Mouse (Mus musculus) CH12.LX (cell line): ENCODE results near the gene Exoc3l4. TPM values are rescaled to one million over a fixed set of nuclear protein-coding genes. Genes with fewer than 3 reads are reported as not detected.

ENCODE experiments used
- DNase-seq: peaks from one replicate; pipeline ENCODE4 v3.0.0-alpha.2; 2013; ENCODE audit errors: extremely low read depth
- H3K27ac ChIP-seq: 2 replicates; pipeline ENCODE4 v1.5.1; 2012; ENCODE audit warnings: low read depth, mild to moderate bottlenecking, control low read depth, moderate library complexity; ENCODE audit not compliant: insufficient read depth
- H3K27me3 ChIP-seq: replicated peaks from 2 replicates; pipeline ENCODE3; 2012; ENCODE audit warnings: inconsistent platforms
- H3K36me3 ChIP-seq, 2 experiments: replicated peaks in 1 of 2; 2 replicates each; pipeline versions ENCODE3 to v1.6.1; 2012; ENCODE audit warnings: inconsistent platforms in 1 of 2, low read length in 1 of 2, mild to moderate bottlenecking in 1 of 2, mixed read lengths in 1 of 2, moderate library complexity in 1 of 2; ENCODE audit not compliant: control insufficient read depth in 1 of 2, insufficient read depth in 1 of 2
- H3K4me1 ChIP-seq, 2 experiments: 2 replicates each; pipeline ENCODE4 v1.6.1; 2012; ENCODE audit warnings: inconsistent platforms in 1 of 2, moderate library complexity in 1 of 2; ENCODE audit not compliant: insufficient read depth in 2 of 2, control insufficient read depth in 1 of 2
- H3K4me2 ChIP-seq: 2 replicates; pipeline ENCODE4 v1.6.1; 2012; ENCODE audit warnings: low read depth, mild to moderate bottlenecking, control low read depth; ENCODE audit not compliant: poor library complexity, insufficient read depth, severe bottlenecking
- H3K4me3 ChIP-seq, 3 experiments: fragments of 150-350 bp in 1 of 3; sonication (generic) in 1 of 3; replicated peaks in 1 of 3; 2 replicates each; pipeline versions ENCODE3 to v1.5.1; 2011 to 2012; ENCODE audit warnings: low read depth in 2 of 3, low read length in 2 of 3, mild to moderate bottlenecking in 2 of 3, moderate library complexity in 2 of 3, control low read depth in 1 of 3, improper control_type of control experiment in 1 of 3, inconsistent platforms in 1 of 3, mixed read lengths in 1 of 3; ENCODE audit not compliant: poor library complexity in 1 of 3
- H3K79me2 ChIP-seq: replicated peaks from 2 replicates; pipeline ENCODE4 v1.6.1; 2012; ENCODE audit warnings: mild to moderate bottlenecking, moderate library complexity; ENCODE audit not compliant: control insufficient read depth, poor library complexity, insufficient read depth, severe bottlenecking; ENCODE audit errors: extremely low read depth
- H3K9ac ChIP-seq: 2 replicates; pipeline ENCODE4 v1.6.1; 2012; ENCODE audit warnings: low read depth, mild to moderate bottlenecking, control low read depth, moderate library complexity; ENCODE audit not compliant: insufficient read depth
- H3K9me3 ChIP-seq: replicated peaks from 2 replicates; pipeline ENCODE3; 2012; ENCODE audit warnings: low read length, inconsistent platforms, mixed read lengths
- BHLHE40 ChIP-seq: IDR thresholded peaks from 2 replicates; pipeline ENCODE4 v1.6.1; 2011; ENCODE audit warnings: mild to moderate bottlenecking, low read depth, low read length, improper control_type of control experiment
- CHD2 ChIP-seq: IDR thresholded peaks from 2 replicates; pipeline ENCODE4 v1.6.1; 2011; ENCODE audit warnings: low read length, improper control_type of control experiment
- CTCF ChIP-seq, 2 experiments: IDR thresholded peaks in 1 of 2; conservative IDR thresholded peaks in 1 of 2; 2 replicates each; pipeline ENCODE4 v1.5.1; 2011 to 2012; ENCODE audit warnings: low read depth in 2 of 2, low read length in 2 of 2, improper control_type of control experiment in 1 of 2, inconsistent platforms in 1 of 2, mild to moderate bottlenecking in 1 of 2, moderate library complexity in 1 of 2
- ELF1 ChIP-seq: IDR thresholded peaks from 2 replicates; pipeline ENCODE4 v1.6.1; 2014; ENCODE audit warnings: low read depth, mild to moderate bottlenecking, inconsistent platforms, low read length, improper control_type of control experiment
- EP300 ChIP-seq: IDR thresholded peaks from 2 replicates; pipeline ENCODE4 v1.6.1; 2011; ENCODE audit warnings: low read length, improper control_type of control experiment
- ETS1 ChIP-seq: conservative IDR thresholded peaks from 2 replicates; pipeline ENCODE4 v1.6.1; 2012; ENCODE audit warnings: low read depth, mild to moderate bottlenecking, inconsistent platforms, low read length, improper control_type of control experiment, moderate library complexity
- GABPA ChIP-seq: IDR thresholded peaks from 2 replicates; pipeline ENCODE4 v1.6.1; 2012; ENCODE audit warnings: low read depth, low read length, improper control_type of control experiment, inconsistent platforms; ENCODE audit not compliant: insufficient replicate concordance
- HCFC1 ChIP-seq: IDR thresholded peaks from 2 replicates; pipeline ENCODE4 v1.6.1; 2012; ENCODE audit warnings: low read depth, mild to moderate bottlenecking, inconsistent platforms, low read length, improper control_type of control experiment
- IRF4 ChIP-seq: IDR thresholded peaks from 2 replicates; pipeline ENCODE4 v1.6.1; 2014; ENCODE audit warnings: low read depth, mild to moderate bottlenecking, inconsistent platforms, low read length, improper control_type of control experiment
- JUND ChIP-seq: conservative IDR thresholded peaks from 2 replicates; pipeline ENCODE4 v1.6.1; 2011; ENCODE audit warnings: low read depth, low read length, improper control_type of control experiment
- KAT2A ChIP-seq: IDR thresholded peaks from 2 replicates; pipeline ENCODE4 v1.6.1; 2012; ENCODE audit warnings: low read length, improper control_type of control experiment, inconsistent platforms; ENCODE audit not compliant: insufficient replicate concordance
- MEF2A ChIP-seq: IDR thresholded peaks from 2 replicates; pipeline ENCODE4 v1.6.1; 2014; ENCODE audit warnings: low read depth, mild to moderate bottlenecking, inconsistent platforms, low read length, improper control_type of control experiment, borderline replicate concordance
- MXI1 ChIP-seq: IDR thresholded peaks from 2 replicates; pipeline ENCODE4 v1.6.1; 2011; ENCODE audit warnings: mild to moderate bottlenecking, low read depth, low read length, improper control_type of control experiment
- NELFE ChIP-seq: IDR thresholded peaks from 2 replicates; pipeline ENCODE4 v1.6.1; 2011; ENCODE audit warnings: low read depth, low read length, improper control_type of control experiment
- NRF1 ChIP-seq: IDR thresholded peaks from 2 replicates; pipeline ENCODE4 v1.6.1; 2014; ENCODE audit warnings: low read depth, mild to moderate bottlenecking, inconsistent platforms, low read length, improper control_type of control experiment, moderate library complexity
- PAX5 ChIP-seq: IDR thresholded peaks from 2 replicates; pipeline ENCODE4 v1.6.1; 2012; ENCODE audit warnings: low read length, inconsistent platforms, mixed read lengths
- RAD21 ChIP-seq: IDR thresholded peaks from 2 replicates; pipeline ENCODE4 v1.6.1; 2011; ENCODE audit warnings: low read depth, mild to moderate bottlenecking, low read length, improper control_type of control experiment, moderate library complexity
- RCOR1 ChIP-seq: conservative IDR thresholded peaks from 2 replicates; pipeline ENCODE4 v1.6.1; 2012; ENCODE audit warnings: low read depth, mild to moderate bottlenecking, inconsistent platforms, low read length, improper control_type of control experiment
- SIN3A ChIP-seq: IDR thresholded peaks from 2 replicates; pipeline ENCODE4 v1.6.1; 2012; ENCODE audit warnings: low read length, improper control_type of control experiment, inconsistent platforms
- SMC3 ChIP-seq: IDR thresholded peaks from 2 replicates; pipeline ENCODE4 v1.6.1; 2011; ENCODE audit warnings: low read depth, low read length, improper control_type of control experiment
- TBP ChIP-seq: conservative IDR thresholded peaks from 2 replicates; pipeline ENCODE4 v1.6.1; 2011; ENCODE audit warnings: low read depth, low read length, improper control_type of control experiment
- TCF12 ChIP-seq: IDR thresholded peaks from 2 replicates; pipeline ENCODE4 v1.6.1; 2014; ENCODE audit warnings: low read depth, mild to moderate bottlenecking, inconsistent platforms, low read length, improper control_type of control experiment
- UBTF ChIP-seq: IDR thresholded peaks from 2 replicates; pipeline ENCODE4 v1.6.1; 2012; ENCODE audit warnings: low read depth, mild to moderate bottlenecking, inconsistent platforms, low read length, improper control_type of control experiment, moderate library complexity
- USF1 ChIP-seq: IDR thresholded peaks from 2 replicates; pipeline ENCODE4 v1.6.1; 2014; ENCODE audit warnings: low read depth, mild to moderate bottlenecking, inconsistent platforms, low read length, improper control_type of control experiment
- USF2 ChIP-seq: conservative IDR thresholded peaks from 2 replicates; pipeline ENCODE4 v1.6.1; 2011; ENCODE audit warnings: low read depth, low read length, improper control_type of control experiment
- ZC3H11A ChIP-seq: IDR thresholded peaks from 2 replicates; pipeline ENCODE4 v1.6.1; 2012; ENCODE audit warnings: low read depth, mild to moderate bottlenecking, inconsistent platforms, low read length, improper control_type of control experiment
- ZNF384 ChIP-seq: IDR thresholded peaks from 2 replicates; pipeline ENCODE4 v1.6.1; 2012; ENCODE audit warnings: low read depth, low read length, improper control_type of control experiment, inconsistent platforms
- dilution Hi-C: fragments of 300-500 bp; cut with MboI; formaldehyde crosslinking; loops from 2 replicates; pipeline ENCODE4 v1.14.3; 2020; ENCODE audit warnings: low sequenced_read_pairs; ENCODE audit not compliant: extremely low pct_unique_long_range_greater_than_20kb, extremely low pct_ligation_motif_present
- in situ Hi-C: fragments of 300-500 bp; cut with MboI; formaldehyde crosslinking; loops from 3 replicates; pipeline ENCODE4 v1.14.3; 2019; ENCODE audit warnings: low sequenced_read_pairs, low pct_ligation_motif_present, low pct_unique_long_range_greater_than_20kb, mixed read lengths
- polyA plus RNA-seq: library from polyadenylated mRNA; unstranded; fragments of >175 nt; gene quantifications from 2 replicates; pipeline ENCODE4 v1.2.1, GENCODE M21; 2012; ENCODE audit warnings: low read depth; ENCODE audit not compliant: insufficient read length
- total RNA-seq, 2 experiments: library from RNA; depleted of rRNA; stranded (reverse); fragments of 300-350 nt in 1 of 2; fragments of >200 nt in 1 of 2; gene quantifications; 2 replicates each; pipeline ENCODE4 v1.2.3; 2012 to 2014

Exoc3l4 gene
- total and polyA plus RNA-seq, 3 experiments, result 0.81 to 1.2 (median 0.85) TPM

DNA sequence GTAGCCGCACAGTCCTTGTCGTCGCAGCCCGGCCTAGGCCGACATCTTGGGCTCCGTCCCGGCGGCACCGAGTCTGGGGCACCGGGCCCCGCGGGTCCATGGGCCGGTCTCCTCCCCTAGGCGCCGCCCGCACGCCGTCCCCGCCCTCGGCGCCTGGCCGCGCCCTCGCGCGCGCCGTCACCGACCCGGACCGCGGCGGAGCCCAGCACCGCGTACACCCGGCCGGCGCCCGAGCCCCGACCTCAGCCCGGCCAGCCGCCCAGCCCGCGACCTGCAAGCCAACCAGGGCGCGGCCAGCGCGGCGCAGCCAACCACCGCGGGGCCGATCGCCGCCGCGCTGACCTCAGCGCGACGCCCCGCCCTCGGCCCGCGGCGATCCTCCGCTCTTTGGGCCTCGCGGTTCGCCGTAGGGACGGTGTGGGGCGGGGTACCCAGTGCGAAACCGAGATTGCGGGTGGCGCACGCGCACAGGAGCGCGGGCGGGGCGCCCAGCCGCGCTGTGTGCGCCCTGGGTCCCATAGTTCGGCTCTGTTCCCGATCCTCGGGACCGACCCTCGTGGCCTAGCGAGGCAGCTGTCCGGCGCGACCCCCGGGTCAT, 39.3 kb upstream of the Exoc3l4 start, which contains the start of gene Cdc42bpb (continued):
- TF ChIP-seq RCOR1 (no peak), USF1 (no peak), BHLHE40 (peak; percentile 69), PAX5 (no peak), IRF4 (peak; percentile 82), RAD21 (no peak), ELF1 (no peak; the same call in 1 of the 2 replicates)

DNA sequence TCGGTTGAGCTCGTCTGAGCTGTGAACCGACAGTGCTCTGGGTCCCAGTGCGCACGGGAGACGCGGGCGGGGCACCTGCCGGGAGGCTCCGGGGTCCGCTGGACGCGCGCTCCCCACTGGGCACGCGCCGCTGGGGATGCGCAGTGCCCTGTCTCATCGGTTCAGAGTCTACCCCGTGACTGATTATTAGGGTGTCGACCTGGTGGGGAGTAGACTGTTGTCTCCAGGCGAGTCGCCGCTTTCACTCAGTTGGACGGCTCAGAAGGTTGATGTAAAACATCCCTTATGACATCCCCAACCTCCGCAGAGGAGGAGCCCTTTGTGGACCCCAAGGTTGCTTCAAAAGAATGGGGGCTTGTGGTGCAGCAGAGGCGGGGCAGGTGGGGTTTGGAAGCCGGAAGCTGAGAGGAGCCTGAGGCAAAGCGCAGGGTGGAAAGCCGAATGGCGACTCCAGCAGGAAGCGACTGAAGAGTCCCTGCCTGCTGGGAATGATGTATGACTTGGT, 38.8 kb upstream of the Exoc3l4 start:
- DNase-seq, result peak; percentile 18
- Histone ChIP-seq H3K4me1 (peaks cover 4 to 31% of the 10 kb centered on the region in 2 experiments), H3K27ac (no peak overlapping the region), H3K4me3 (peak overlapping the region; percentile 78 to 99 (median 97)), H3K27me3 (peaks cover 39% of the 10 kb centered on the region), H3K9me3 (no peaks in the 10 kb centered on the region), H3K4me2 (peak overlapping the region; percentile 67), H3K79me2 (no peaks in the 10 kb centered on the region), H3K9ac (peak overlapping the region; percentile 64), H3K36me3 (peaks cover 0 to 2% of the 10 kb centered on the region in 2 experiments)
- TF ChIP-seq MEF2A, result no peak
- no peak for TF ChIP-seq KAT2A
- TF ChIP-seq MXI1, result peak; percentile 12; the same call in 1 of the 2 replicates
- no peak for TF ChIP-seq USF2
- no peak for TF ChIP-seq ZNF384
- TF ChIP-seq JUND, result no peak
- no peak for TF ChIP-seq SMC3
- peak; percentile 9; the same call in 1 of the 2 replicates for TF ChIP-seq SIN3A
- no peak for TF ChIP-seq IRF4
- TF ChIP-seq TBP, result no peak
- TF ChIP-seq PAX5, result no peak
- TF ChIP-seq EP300, result no peak
- TF ChIP-seq RAD21, result no peak
- 0 out of 2 replicates have a peak, but pooled peaks have one; percentile 53 for TF ChIP-seq BHLHE40
- TF ChIP-seq NELFE, result no peak
- TF ChIP-seq CHD2, result no peak
- no peak for TF ChIP-seq UBTF
- TF ChIP-seq GABPA, result no peak
- TF ChIP-seq TCF12, result peak; percentile 1; the same call in 1 of the 2 replicates
- TF ChIP-seq ETS1, result no peak
- no peak for TF ChIP-seq ZC3H11A
- no peak for TF ChIP-seq CTCF (conservative IDR thresholded peaks at IDR 0.05 in 1 of 2, IDR thresholded peaks at IDR 0.05 in 1 of 2; ENCODE audit: low read depth in 2 of 2, low read length in 2 of 2)
- TF ChIP-seq NRF1, result no peak
- TF ChIP-seq HCFC1, result no peak
- dilution Hi-C loops (no loop called here), in situ Hi-C loops (no loop called here)
